Mouse (Mus musculus): ENCODE data around the gene Tmod2. TPM values are rescaled to one million over a fixed set of nuclear protein-coding genes. Genes with fewer than 3 reads are reported as not detected.

Gene Tmod2
- total and polyA plus RNA-seq, 3 experiments, result not detected

DNA sequence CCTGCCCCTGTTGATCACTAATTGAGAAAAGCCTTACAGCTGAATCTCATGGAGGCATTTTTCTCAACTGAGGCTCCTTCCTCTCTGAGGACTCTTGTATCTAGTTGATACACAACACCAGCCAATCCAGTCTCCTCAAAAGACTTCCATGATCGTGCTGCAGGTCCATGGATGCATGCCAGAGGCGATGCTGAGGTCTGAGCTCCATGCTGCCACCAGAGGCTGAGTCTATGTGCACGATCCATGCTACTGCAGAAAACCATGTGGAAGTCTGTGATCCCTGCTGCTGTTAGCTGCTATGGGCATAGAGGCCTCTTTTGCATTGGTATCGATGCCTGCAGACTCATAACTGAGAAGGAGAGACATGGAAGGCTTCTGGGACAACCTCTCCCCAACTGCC, 23.1 kb upstream of the Tmod2 start:
- TF ChIP-seq USF2 (IDR thresholded peaks at IDR 0.05; ENCODE audit: borderline replicate concordance in 1 of 2, insufficient read depth in 1 of 2, low read depth in 1 of 2, low read length in 2 of 2), result no peak
- no peak for TF ChIP-seq SMC3 (IDR thresholded peaks at IDR 0.05; ENCODE audit: low read depth, low read length)
- TF ChIP-seq RCOR1 (IDR thresholded peaks at IDR 0.05; ENCODE audit: low read depth, low read length), result no peak
- TF ChIP-seq MAFK (IDR thresholded peaks at IDR 0.05; ENCODE audit: borderline replicate concordance, low read depth, low read length), result no peak
- TF ChIP-seq POLR2AphosphoS2 (IDR thresholded peaks at IDR 0.05; ENCODE audit: low read length), result no peak
- no peak for TF ChIP-seq BHLHE40 (IDR thresholded peaks at IDR 0.05; ENCODE audit: borderline replicate concordance, low read depth, low read length)
- TF ChIP-seq CTCF (IDR thresholded peaks at IDR 0.05 in 2 of 3, conservative IDR thresholded peaks at IDR 0.05 in 1 of 3; ENCODE audit: control insufficient read depth in 1 of 3, insufficient read depth in 1 of 3, low read depth in 2 of 3, low read length in 3 of 3, poor library complexity in 1 of 3, severe bottlenecking in 1 of 3), result no peak
- no peak for TF ChIP-seq MYB (IDR thresholded peaks at IDR 0.05; ENCODE audit: low read depth, low read length)
- TF ChIP-seq MXI1 (IDR thresholded peaks at IDR 0.05; ENCODE audit: low read depth, low read length), result no peak
- no peak for TF ChIP-seq HCFC1 (IDR thresholded peaks at IDR 0.05; ENCODE audit: low read depth, low read length)
- TF ChIP-seq MYC (IDR thresholded peaks at IDR 0.05; ENCODE audit: low read depth, low read length), result no peak
- no peak for TF ChIP-seq GABPA (IDR thresholded peaks at IDR 0.05; ENCODE audit: low read depth, low read length)
- TF ChIP-seq TCF12 (IDR thresholded peaks at IDR 0.05; ENCODE audit: low read depth, low read length), result no peak
- TF ChIP-seq ZKSCAN1 (IDR thresholded peaks at IDR 0.05; ENCODE audit: low read depth, low read length), result no peak
- no peak for DNase-seq (ENCODE audit: low read depth, low spot score)
- no peak overlapping the region for H3K27ac ChIP-seq (ENCODE audit: control insufficient read depth, low read depth, low read length)
- H3K4me3 ChIP-seq (ENCODE audit: control insufficient read depth in 1 of 2, insufficient read depth in 1 of 2, low read depth in 2 of 2, low read length in 2 of 2), result no peak overlapping the region
- peaks cover 0 to under 1% of the 10 kb centered on the region in 2 experiments; a peak in 2 of 4 replicates for H3K27me3 ChIP-seq (ENCODE audit: control insufficient read depth in 1 of 2, insufficient read depth in 2 of 2, low read length in 2 of 2)
- no peak overlapping the region for H3K9ac ChIP-seq (ENCODE audit: control insufficient read depth, low read depth, low read length, poor library complexity, severe bottlenecking)
- H3K9me3 ChIP-seq (replicated peaks; ENCODE audit: insufficient read depth, low read length), result no peaks in the 10 kb centered on the region
- no peaks in the 10 kb centered on the region for H3K36me3 ChIP-seq (ENCODE audit: control insufficient read depth in 1 of 2, insufficient read depth in 2 of 2, low read length in 2 of 2)
- no peaks in the 10 kb centered on the region for H3K4me1 ChIP-seq (ENCODE audit: control insufficient read depth in 1 of 2, insufficient read depth in 2 of 2, low read length in 2 of 2)
- H3K79me2 ChIP-seq (ENCODE audit: control insufficient read depth, insufficient read depth, low read length, poor library complexity), result no peaks in the 10 kb centered on the region

DNA sequence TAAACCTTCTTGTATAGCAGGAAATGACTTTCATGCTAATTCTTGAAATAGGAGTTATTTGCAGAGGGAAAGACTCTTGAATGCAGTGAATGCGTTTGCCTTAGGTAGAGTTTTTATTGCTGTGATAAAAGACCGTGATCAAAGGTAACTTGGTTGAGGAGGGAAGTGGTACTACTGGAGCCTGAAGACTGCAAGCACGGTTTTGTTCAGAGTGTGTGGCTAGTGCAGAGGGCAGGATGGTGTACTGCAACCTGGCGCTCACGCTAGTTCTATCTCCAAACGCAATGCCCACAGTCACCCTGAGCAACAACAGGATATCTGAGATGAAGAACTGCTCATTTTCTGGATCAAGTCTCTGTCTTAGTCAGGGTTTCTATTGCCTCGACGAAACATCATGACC, 22.5 kb upstream of the Tmod2 start:
- no peaks in the 10 kb centered on the region for H3K36me3 ChIP-seq (ENCODE audit: control insufficient read depth in 1 of 2, insufficient read depth in 2 of 2, low read length in 2 of 2)
- no peak overlapping the region for H3K9ac ChIP-seq (ENCODE audit: control insufficient read depth, low read depth, low read length, poor library complexity, severe bottlenecking)
- H3K4me3 ChIP-seq (ENCODE audit: control insufficient read depth in 1 of 2, insufficient read depth in 1 of 2, low read depth in 2 of 2, low read length in 2 of 2), result no peak overlapping the region
- H3K27me3 ChIP-seq (ENCODE audit: control insufficient read depth in 1 of 2, insufficient read depth in 2 of 2, low read length in 2 of 2), result no peaks in the 10 kb centered on the region; a peak in 1 of 4 replicates
- no peak for TF ChIP-seq MAX (IDR thresholded peaks at IDR 0.05; ENCODE audit: low read length)
- no peak for TF ChIP-seq TCF12 (IDR thresholded peaks at IDR 0.05; ENCODE audit: low read depth, low read length)
- no peak for TF ChIP-seq CHD1 (IDR thresholded peaks at IDR 0.05; ENCODE audit: low read depth, low read length)
- H3K9me3 ChIP-seq (replicated peaks; ENCODE audit: insufficient read depth, low read length), result no peaks in the 10 kb centered on the region
- no peaks in the 10 kb centered on the region for H3K4me1 ChIP-seq (ENCODE audit: control insufficient read depth in 1 of 2, insufficient read depth in 2 of 2, low read length in 2 of 2)
- no peaks in the 10 kb centered on the region for H3K79me2 ChIP-seq (ENCODE audit: control insufficient read depth, insufficient read depth, low read length, poor library complexity)
- no peak for DNase-seq (ENCODE audit: low read depth, low spot score)
- H3K27ac ChIP-seq (ENCODE audit: control insufficient read depth, low read depth, low read length), result no peak overlapping the region

All from MEL (cell line).